Mouse (Mus musculus) embryonic facial prominence, embryonic 11.5 days (tissue): ENCODE results near the gene Olfr310. TPM values are rescaled to one million over a fixed set of nuclear protein-coding genes. Genes with fewer than 3 reads are reported as not detected.

ENCODE experiments used
- ATAC-seq: fragments of 200-750 bp; cut with Nextera tagmentation; replicated peaks from 2 replicates; pipeline ENCODE4 v1.8.0; 2017; ENCODE audit warnings: low read depth; ENCODE audit not compliant: insufficient number of reproducible peaks, low FRiP score, low TSS enrichment
- DNase-seq: peaks from one replicate; pipeline ENCODE4 v3.0.0-alpha.2; 2015; ENCODE audit warnings: low spot score
- H3K27ac ChIP-seq: fragments of 300-500 bp; sonication (generic); replicated peaks from 2 replicates; pipeline ENCODE4 v1.5.1; 2014; ENCODE audit warnings: mild to moderate bottlenecking, low read depth, low read length, control low read depth
- H3K27me3 ChIP-seq: fragments of 300-500 bp; sonication (generic); 2 replicates; pipeline ENCODE4 v1.6.1; 2014; ENCODE audit warnings: mild to moderate bottlenecking, low read length, moderate library complexity, mixed read lengths; ENCODE audit not compliant: control insufficient read depth, insufficient read depth
- H3K36me3 ChIP-seq: fragments of 300-500 bp; sonication (generic); replicated peaks from 2 replicates; pipeline ENCODE4 v1.6.1; 2014; ENCODE audit warnings: low read depth, mild to moderate bottlenecking, low read length, moderate library complexity, mixed read lengths; ENCODE audit not compliant: control insufficient read depth, insufficient read depth
- H3K4me1 ChIP-seq: fragments of 300-500 bp; sonication (generic); 2 replicates; pipeline ENCODE4 v1.6.1; 2014; ENCODE audit warnings: low read length, mixed read lengths; ENCODE audit not compliant: control insufficient read depth, insufficient read depth
- H3K4me2 ChIP-seq: fragments of 300-500 bp; sonication (generic); 2 replicates; pipeline ENCODE4 v1.6.1; 2014; ENCODE audit warnings: low read depth, mild to moderate bottlenecking, control low read depth, low read length, moderate library complexity
- H3K4me3 ChIP-seq: fragments of 300-500 bp; sonication (generic); 2 replicates; pipeline ENCODE4 v1.5.1; 2014; ENCODE audit warnings: low read depth, low read length, control low read depth
- H3K9ac ChIP-seq: fragments of 300-500 bp; sonication (generic); replicated peaks from 2 replicates; pipeline ENCODE4 v1.6.1; 2014; ENCODE audit warnings: mild to moderate bottlenecking, control low read depth, low read length
- H3K9me3 ChIP-seq: fragments of 300-500 bp; sonication (generic); replicated peaks from 2 replicates; pipeline ENCODE4 v1.6.1; 2016; ENCODE audit warnings: mild to moderate bottlenecking, low read length, inconsistent platforms, mixed read lengths; ENCODE audit not compliant: control insufficient read depth
- WGBS: fragments of 180-500 bp; shearing (Covaris S2); extraction: QIAGEN DNeasy Blood & Tissue Kit; methylation state at CpG from one replicate; pipeline ENCODE4 v1.1.7; 2014; 5-methylcytosine and 5-hydroxymethylcytosine counted together
- microRNA-seq: library from miRNA; unstranded; fragments of <30 nt; microRNA quantifications from one replicate; pipeline ENCODE4, GENCODE M21; 2016; ENCODE audit warnings: borderline number of aligned reads
- polyA plus RNA-seq: library from polyadenylated mRNA; unstranded; fragments of >200 nt; fragmentation: Nextera tagmentation; extraction: Ambion mirVana; gene quantifications from 2 replicates; pipeline ENCODE4 v1.2.1, GENCODE M21; 2014

The Olfr310 gene
- not detected in 2 replicates for polyA plus RNA-seq

DNA sequence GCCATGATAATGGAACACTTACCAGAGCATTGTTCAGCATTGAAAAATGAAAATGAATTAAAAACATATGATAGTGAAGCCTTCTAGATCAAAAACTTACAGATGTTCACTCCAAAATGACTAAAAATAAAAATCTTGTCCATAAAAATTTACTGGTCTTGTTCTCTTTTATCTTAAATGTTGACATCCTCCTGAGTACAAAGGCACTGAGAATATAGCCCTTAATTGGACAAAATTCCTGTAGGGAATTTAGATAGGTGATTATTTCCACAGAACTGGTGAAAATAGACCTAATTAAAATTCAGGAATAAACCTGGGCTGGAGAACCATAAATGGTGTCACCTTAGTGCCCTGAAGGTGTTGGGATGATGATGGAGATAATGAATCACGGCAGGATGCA, at the start of gene Olfr310:
Olfr310 (minus strand) TSS at position 101 of the 400 bp plus-strand sequence.
- H3K9ac ChIP-seq = no peak within 1 kb of the TSS
- DNase-seq (no peak), ATAC-seq (no peak)
- no peaks in the 10 kb centered on the region for H3K9me3 ChIP-seq
- no peaks in the 10 kb centered on the region for H3K4me1 ChIP-seq
- no peaks in the 10 kb centered on the region for H3K36me3 ChIP-seq
- no peaks in the 10 kb centered on the region for H3K27me3 ChIP-seq
- WGBS = 84% methylated on average over 1 of the region's 1 CpGs
- H3K27ac ChIP-seq = no peak within 1 kb of the TSS
- H3K4me3 ChIP-seq = no peak within 1 kb of the TSS
- H3K4me2 ChIP-seq = no peak within 1 kb of the TSS

GRCm38 (mm10) chr7:86325530-86325929, 48.6 kb upstream of the Olfr310 start, which contains the start of gene Olfr308:
Gene Olfr308 (minus strand): TSS chr7:86325630.
- H3K9ac ChIP-seq = no peak within 1 kb of the TSS
- H3K9me3 ChIP-seq = no peaks in the 10 kb centered on the region
- H3K27ac ChIP-seq = no peak within 1 kb of the TSS
- no peaks in the 10 kb centered on the region for H3K36me3 ChIP-seq
- H3K4me1 ChIP-seq = no peaks in the 10 kb centered on the region
- no peak within 1 kb of the TSS for H3K4me3 ChIP-seq
- ATAC-seq (no peak), DNase-seq (no peak)
- no peaks in the 10 kb centered on the region for H3K27me3 ChIP-seq
- H3K4me2 ChIP-seq = no peak within 1 kb of the TSS

- Histone ChIP-seq H3K4me3 (no peak overlapping the region), H3K9me3 (no peaks in the 10 kb centered on the region), H3K27ac (no peak overlapping the region), H3K9ac (no peak overlapping the region), H3K4me1 (no peaks in the 10 kb centered on the region), H3K27me3 (no peaks in the 10 kb centered on the region), H3K36me3 (no peaks in the 10 kb centered on the region), H3K4me2 (no peak overlapping the region)
- DNase-seq (no peak), ATAC-seq (no peak)
- WGBS = 92% methylated on average over 2 of the region's 2 CpGs
Observed at GRCm38 (mm10) chr7:86321323-86321722, 44.4 kb upstream of the Olfr310 start.

GRCm38 (mm10) chr7:86313608-86314007, 36.6 kb upstream of the Olfr310 start, which contains the start of gene Olfr309:
Gene Olfr309 (minus strand): TSS chr7:86313708.
- WGBS = 72% methylated on average over 2 of the region's 2 CpGs
- DNase-seq = no peak

GRCm38 (mm10) chr7:86246208-86246607, 30.8 kb downstream of the Olfr310 start, which contains the start of gene Vmn2r76:
Gene Vmn2r76 (minus strand): TSS chr7:86246308.
- ATAC-seq (no peak), DNase-seq (no peak)
- H3K9ac ChIP-seq = no peak within 1 kb of the TSS
- no peak within 1 kb of the TSS for H3K27ac ChIP-seq
- H3K27me3 ChIP-seq = no peaks in the 10 kb centered on the region
- H3K4me3 ChIP-seq = no peak within 1 kb of the TSS
- H3K4me1 ChIP-seq = no peaks in the 10 kb centered on the region
- no peaks in the 10 kb centered on the region for H3K36me3 ChIP-seq
- 74% methylated on average over 1 of the region's 1 CpGs for WGBS
- no peak within 1 kb of the TSS for H3K4me2 ChIP-seq
- no peaks in the 10 kb centered on the region for H3K9me3 ChIP-seq

More at GRCm38 (mm10) chr7:86313608-86314007, 36.6 kb upstream of the Olfr310 start, which contains the start of gene Olfr309:
- Histone ChIP-seq H3K27ac (no peak within 1 kb of the TSS), H3K4me3 (no peak within 1 kb of the TSS), H3K9ac (no peak within 1 kb of the TSS), H3K9me3 (no peaks in the 10 kb centered on the region), H3K4me2 (no peak within 1 kb of the TSS), H3K4me1 (no peaks in the 10 kb centered on the region), H3K36me3 (no peaks in the 10 kb centered on the region), H3K27me3 (no peaks in the 10 kb centered on the region)
- ATAC-seq = no peak

Small RNAs within 50 kb of the gene (microRNA-seq; reads per million reads assigned to microRNA genes)
- gene Gm23192 = not detected

Other genes with a start within 250 kb of the Olfr310 start
- gene Vmn2r75, start 105.4 kb downstream of the Olfr310 start, polyA plus RNA-seq = not detected in 2 replicates
- not detected in 2 replicates for gene Vmn2r76, start 30.9 kb downstream of the Olfr310 start, polyA plus RNA-seq
- gene Olfr309, start 36.5 kb upstream of the Olfr310 start, polyA plus RNA-seq = not detected in 2 replicates
- gene Olfr308, start 48.5 kb upstream of the Olfr310 start, polyA plus RNA-seq = not detected in 2 replicates
- not detected in 2 replicates for gene Olfr307, start 60.4 kb upstream of the Olfr310 start, polyA plus RNA-seq
- not detected in 2 replicates for gene Olfr305, start 89.8 kb upstream of the Olfr310 start, polyA plus RNA-seq
- not detected in 2 replicates for gene Olfr304, start 109.5 kb upstream of the Olfr310 start, polyA plus RNA-seq
- gene Olfr303, start 120.6 kb upstream of the Olfr310 start, polyA plus RNA-seq = not detected in 2 replicates
- gene Olfr301, start 126.7 kb upstream of the Olfr310 start, polyA plus RNA-seq = not detected in 2 replicates
- not detected in 2 replicates for gene Olfr299, start 182.7 kb upstream of the Olfr310 start, polyA plus RNA-seq
- not detected in 2 replicates for gene Olfr298, start 215.3 kb upstream of the Olfr310 start, polyA plus RNA-seq
- gene Olfr297, start 242.8 kb upstream of the Olfr310 start, polyA plus RNA-seq = not detected in 2 replicates